Mouse (Mus musculus): ENCODE measurements around the gene Psma6. TPM values are rescaled to one million over a fixed set of nuclear protein-coding genes. Genes with fewer than 3 reads are reported as not detected.
A peak's percentile ranks its signal among the peaks of the same experiment; 100 is the strongest.

The Psma6 gene
- polyA plus RNA-seq, 1 experiment from 2014 or later: 409 TPM

- WGBS: 16% methylated on average over 13 of the region's 13 CpGs
- peak; percentile 84 for DNase-seq (ENCODE audit: low spot score)
- H3K4me1 ChIP-seq: peaks cover 39% of the 10 kb centered on the region
Measured at GRCm38 (mm10) chr12:55446746-55447395, 62.8 kb downstream of the Psma6 start.

GRCm38 (mm10) chr12:55447396-55447760, 63.4 kb downstream of the Psma6 start:
- 79% methylated on average over 11 of the region's 11 CpGs for WGBS
- Histone ChIP-seq H3K27me3 (ENCODE audit: insufficient read depth, poor library complexity, severe bottlenecking) (no peaks in the 10 kb centered on the region), H3K4me1 (peaks cover 42% of the 10 kb centered on the region), H3K4me3 (no peak overlapping the region), H3K9me3 (no peaks in the 10 kb centered on the region), H3K27ac (peak overlapping the region; percentile 85), H3K36me3 (no peaks in the 10 kb centered on the region)
- DNase-seq (ENCODE audit: low spot score): no peak

More at GRCm38 (mm10) chr12:55446746-55447395, 62.8 kb downstream of the Psma6 start:
- Histone ChIP-seq H3K27me3 (ENCODE audit: insufficient read depth, poor library complexity, severe bottlenecking) (no peaks in the 10 kb centered on the region), H3K9me3 (no peaks in the 10 kb centered on the region), H3K36me3 (no peaks in the 10 kb centered on the region), H3K4me3 (no peak overlapping the region), H3K27ac (peak overlapping the region; percentile 85)

DNA sequence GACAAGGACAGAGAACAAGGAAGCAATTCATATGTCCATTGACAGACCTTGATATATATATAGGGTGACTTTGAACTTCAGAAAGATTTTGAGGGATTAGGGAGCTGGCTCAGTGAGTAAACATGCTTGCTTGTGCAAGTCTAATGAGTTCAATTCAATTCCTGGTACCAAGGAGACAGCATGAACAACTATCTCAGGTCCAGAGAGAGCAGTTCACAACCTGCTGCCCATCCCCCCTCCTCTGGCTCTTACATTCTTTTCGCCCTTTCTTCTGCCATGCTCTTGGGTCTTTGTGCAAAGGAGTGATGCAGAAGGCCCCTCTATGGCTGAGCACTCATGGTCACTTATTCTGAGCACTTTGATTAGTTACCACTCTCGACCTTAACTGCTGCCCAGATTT, 64.4 kb downstream of the Psma6 start:
- Histone ChIP-seq H3K27ac (no peak overlapping the region), H3K27me3 (ENCODE audit: insufficient read depth, poor library complexity, severe bottlenecking) (no peaks in the 10 kb centered on the region), H3K4me1 (peaks cover 42% of the 10 kb centered on the region), H3K4me3 (no peak overlapping the region), H3K36me3 (no peaks in the 10 kb centered on the region), H3K9me3 (no peaks in the 10 kb centered on the region)
- DNase-seq (ENCODE audit: low spot score): no peak
- 67% methylated on average over 2 of the region's 2 CpGs for WGBS

DNA sequence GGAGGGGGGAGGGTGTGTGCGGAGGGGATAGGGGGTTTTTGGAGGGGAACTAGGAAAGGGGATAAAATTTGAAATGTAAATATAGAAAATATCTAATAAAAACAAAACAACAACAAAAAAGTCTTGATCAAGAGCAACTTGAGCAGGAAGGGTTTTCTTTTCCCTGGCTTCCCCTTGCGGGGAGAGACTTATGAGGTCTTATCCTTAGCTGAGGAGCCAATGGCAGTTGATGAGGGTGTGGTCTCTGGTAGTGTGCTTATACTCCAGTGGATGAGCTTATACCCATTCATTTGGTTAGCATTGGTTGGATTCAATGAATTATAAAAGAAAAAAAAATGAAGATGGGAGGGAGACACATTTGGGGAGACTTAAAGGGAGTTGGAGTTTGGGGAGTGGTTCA, 65.0 kb downstream of the Psma6 start:
- Histone ChIP-seq H3K27ac (no peak overlapping the region), H3K27me3 (ENCODE audit: insufficient read depth, poor library complexity, severe bottlenecking) (no peaks in the 10 kb centered on the region), H3K4me3 (no peak overlapping the region), H3K4me1 (peaks cover 36% of the 10 kb centered on the region), H3K36me3 (no peaks in the 10 kb centered on the region), H3K9me3 (no peaks in the 10 kb centered on the region)
- WGBS: 88% methylated on average over 2 of the region's 2 CpGs
- DNase-seq (ENCODE audit: low spot score): no peak

DNA sequence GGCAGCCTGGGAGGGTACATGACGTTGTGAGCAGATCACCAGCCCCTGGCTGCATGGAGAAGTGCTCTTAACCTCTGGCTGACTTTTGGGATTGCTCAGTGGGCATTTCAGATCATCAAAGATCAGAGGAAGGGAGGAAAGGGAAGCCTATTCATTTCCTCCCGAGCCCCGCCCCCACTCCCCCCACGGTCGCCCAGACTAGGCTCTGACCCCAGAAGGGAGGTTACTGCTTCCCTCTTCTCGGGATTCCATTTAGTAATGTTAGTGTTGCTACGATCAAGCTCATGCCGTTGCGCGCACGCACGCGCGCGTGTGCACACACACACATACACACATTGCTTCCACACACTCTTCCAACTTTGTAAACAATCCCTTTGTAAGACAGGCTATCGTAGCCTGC, 66.4 kb downstream of the Psma6 start:
- 67% methylated on average over 16 of the region's 16 CpGs for WGBS
- H3K27me3 ChIP-seq (ENCODE audit: insufficient read depth, poor library complexity, severe bottlenecking): no peaks in the 10 kb centered on the region
- H3K27ac ChIP-seq: peak overlapping the region; percentile 39; the same call in 1 of the 2 replicates
- DNase-seq (ENCODE audit: low spot score): no peak
- H3K36me3 ChIP-seq: no peaks in the 10 kb centered on the region
- H3K4me1 ChIP-seq: peaks cover 36% of the 10 kb centered on the region
- H3K9me3 ChIP-seq: no peaks in the 10 kb centered on the region
- no peak overlapping the region for H3K4me3 ChIP-seq

GRCm38 (mm10) chr12:55452839-55453238, 68.8 kb downstream of the Psma6 start:
- no peak overlapping the region for H3K4me3 ChIP-seq
- H3K27ac ChIP-seq: no peak overlapping the region
- no peaks in the 10 kb centered on the region for H3K27me3 ChIP-seq (ENCODE audit: insufficient read depth, poor library complexity, severe bottlenecking)
- no peak for DNase-seq (ENCODE audit: low spot score)
- peaks cover 23% of the 10 kb centered on the region; the same call in 1 of the 2 replicates for H3K4me1 ChIP-seq
- WGBS: 56% methylated on average over 5 of the region's 5 CpGs
- H3K36me3 ChIP-seq: no peaks in the 10 kb centered on the region
- no peaks in the 10 kb centered on the region for H3K9me3 ChIP-seq

DNA sequence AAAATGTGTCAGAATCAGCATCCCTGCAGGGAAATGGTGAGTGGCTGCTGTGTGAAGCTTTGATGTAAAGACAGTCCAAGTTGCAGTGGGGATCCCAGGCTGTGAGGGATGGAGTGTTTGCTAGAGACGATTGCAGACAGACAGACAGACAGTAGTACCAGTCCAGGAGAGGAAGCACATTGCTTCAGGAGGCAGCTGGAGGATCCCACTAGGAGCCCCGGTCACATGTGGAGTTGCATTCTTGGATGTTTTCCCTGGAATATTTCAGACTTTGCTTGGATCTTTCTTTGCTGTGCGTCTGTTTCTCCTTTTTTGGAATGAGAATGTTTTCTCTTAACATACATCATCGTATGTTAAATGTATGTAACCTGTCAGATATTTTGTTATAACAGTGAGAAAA, 69.9 kb downstream of the Psma6 start:
- H3K27me3 ChIP-seq (ENCODE audit: insufficient read depth, poor library complexity, severe bottlenecking): no peaks in the 10 kb centered on the region
- no peak for DNase-seq (ENCODE audit: low spot score)
- 74% methylated on average over 4 of the region's 4 CpGs for WGBS
- H3K27ac ChIP-seq: no peak overlapping the region
- no peak overlapping the region for H3K4me3 ChIP-seq
- H3K4me1 ChIP-seq: peaks cover 21% of the 10 kb centered on the region; the same call in 1 of the 2 replicates
- H3K36me3 ChIP-seq: no peaks in the 10 kb centered on the region
- H3K9me3 ChIP-seq: no peaks in the 10 kb centered on the region

- WGBS: 76% methylated on average over 10 of the region's 10 CpGs
- Histone ChIP-seq H3K36me3 (no peaks in the 10 kb centered on the region), H3K27ac (no peak overlapping the region; the same call in 1 of the 2 replicates), H3K4me3 (no peak overlapping the region), H3K4me1 (peaks cover 19% of the 10 kb centered on the region; the same call in 1 of the 2 replicates), H3K27me3 (ENCODE audit: insufficient read depth, poor library complexity, severe bottlenecking) (no peaks in the 10 kb centered on the region), H3K9me3 (no peaks in the 10 kb centered on the region)
- DNase-seq (ENCODE audit: low spot score): no peak
Measured at GRCm38 (mm10) chr12:55455206-55455605, 71.2 kb downstream of the Psma6 start.

- DNase-seq (ENCODE audit: low spot score): no peak
- no peaks in the 10 kb centered on the region for H3K27me3 ChIP-seq (ENCODE audit: insufficient read depth, poor library complexity, severe bottlenecking)
- 51% methylated on average over 3 of the region's 3 CpGs for WGBS
- no peak overlapping the region for H3K4me3 ChIP-seq
- H3K4me1 ChIP-seq: peaks cover 17% of the 10 kb centered on the region; the same call in 1 of the 2 replicates
- no peaks in the 10 kb centered on the region for H3K36me3 ChIP-seq
- no peak overlapping the region for H3K27ac ChIP-seq
- no peaks in the 10 kb centered on the region for H3K9me3 ChIP-seq
Measured at GRCm38 (mm10) chr12:55456136-55456535, 72.1 kb downstream of the Psma6 start.

DNA sequence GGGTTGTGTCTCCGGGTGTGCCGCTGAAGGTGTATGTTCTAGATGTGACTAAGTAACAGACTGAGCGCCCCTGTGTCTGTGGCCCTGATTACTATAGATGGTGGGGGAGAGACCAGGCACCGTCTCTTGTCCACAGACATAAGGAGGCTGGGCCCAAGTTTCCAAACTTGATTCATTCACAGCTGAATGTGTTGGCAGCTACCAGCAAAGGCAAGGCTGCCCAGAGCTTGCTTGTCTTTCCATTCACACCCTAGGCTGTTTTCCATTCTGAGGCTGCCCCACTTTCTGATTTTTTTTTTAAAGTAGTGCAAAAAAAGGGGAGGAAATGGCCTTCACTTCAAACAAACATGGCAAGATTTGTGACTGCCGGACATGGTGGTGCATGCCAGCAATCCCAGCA, 72.9 kb downstream of the Psma6 start:
- no peaks in the 10 kb centered on the region for H3K9me3 ChIP-seq
- H3K27me3 ChIP-seq (ENCODE audit: insufficient read depth, poor library complexity, severe bottlenecking): no peaks in the 10 kb centered on the region
- H3K36me3 ChIP-seq: no peaks in the 10 kb centered on the region
- peaks cover 22% of the 10 kb centered on the region; the same call in 1 of the 2 replicates for H3K4me1 ChIP-seq
- H3K4me3 ChIP-seq: no peak overlapping the region
- H3K27ac ChIP-seq: no peak overlapping the region
- WGBS: 71% methylated on average over 5 of the region's 5 CpGs
- no peak for DNase-seq (ENCODE audit: low spot score)

GRCm38 (mm10) chr12:55459739-55460138, 75.7 kb downstream of the Psma6 start:
- DNase-seq (ENCODE audit: low spot score): no peak
- H3K27me3 ChIP-seq (ENCODE audit: insufficient read depth, poor library complexity, severe bottlenecking): no peaks in the 10 kb centered on the region
- no peak overlapping the region for H3K27ac ChIP-seq
- WGBS: 81% methylated on average over 8 of the region's 8 CpGs
- H3K9me3 ChIP-seq: no peaks in the 10 kb centered on the region
- no peaks in the 10 kb centered on the region for H3K36me3 ChIP-seq
- H3K4me3 ChIP-seq: no peak overlapping the region
- peaks cover 29% of the 10 kb centered on the region for H3K4me1 ChIP-seq

- no peak overlapping the region for H3K27ac ChIP-seq
Measured at GRCm38 (mm10) chr12:55460900-55461299, 76.9 kb downstream of the Psma6 start.

DNA sequence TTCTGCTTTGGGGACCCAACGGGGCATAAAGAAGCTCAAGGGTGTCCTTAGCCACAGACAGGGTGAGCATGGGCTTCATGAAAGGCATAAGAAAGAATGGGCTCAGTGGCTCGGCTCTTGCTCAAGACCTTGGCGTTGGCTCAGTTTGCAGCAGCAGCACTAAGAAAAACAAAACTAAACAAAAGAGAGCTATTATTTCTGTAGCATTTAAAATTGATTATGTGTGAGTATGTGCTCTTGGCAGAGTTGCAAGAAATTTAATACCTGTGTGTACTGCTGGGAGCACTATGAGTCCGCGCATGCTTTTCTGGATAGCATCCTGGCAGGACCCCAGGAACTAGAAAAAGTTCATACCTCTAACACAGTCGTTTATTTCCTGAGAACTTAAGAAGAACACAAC, 77.7 kb downstream of the Psma6 start:
- peaks cover 34% of the 10 kb centered on the region for H3K4me1 ChIP-seq
- no peaks in the 10 kb centered on the region for H3K9me3 ChIP-seq
- H3K27me3 ChIP-seq (ENCODE audit: insufficient read depth, poor library complexity, severe bottlenecking): no peaks in the 10 kb centered on the region
- no peak overlapping the region for H3K27ac ChIP-seq
- H3K36me3 ChIP-seq: no peaks in the 10 kb centered on the region
- no peak for DNase-seq (ENCODE audit: low spot score)
- H3K4me3 ChIP-seq: no peak overlapping the region
- 80% methylated on average over 6 of the region's 6 CpGs for WGBS

More at GRCm38 (mm10) chr12:55460900-55461299, 76.9 kb downstream of the Psma6 start:
- Histone ChIP-seq H3K4me3 (no peak overlapping the region), H3K9me3 (no peaks in the 10 kb centered on the region), H3K36me3 (no peaks in the 10 kb centered on the region), H3K27me3 (ENCODE audit: insufficient read depth, poor library complexity, severe bottlenecking) (no peaks in the 10 kb centered on the region), H3K4me1 (peaks cover 38% of the 10 kb centered on the region)
- 73% methylated on average over 4 of the region's 4 CpGs for WGBS
- DNase-seq (ENCODE audit: low spot score): no peak

- Histone ChIP-seq H3K9me3 (no peaks in the 10 kb centered on the region), H3K36me3 (no peaks in the 10 kb centered on the region), H3K4me1 (peaks cover 37% of the 10 kb centered on the region), H3K4me3 (no peak overlapping the region), H3K27ac (no peak overlapping the region), H3K27me3 (ENCODE audit: insufficient read depth, poor library complexity, severe bottlenecking) (no peaks in the 10 kb centered on the region)
- no peak for DNase-seq (ENCODE audit: low spot score)
- 67% methylated on average over 6 of the region's 6 CpGs for WGBS
Measured at GRCm38 (mm10) chr12:55462456-55462855, 78.4 kb downstream of the Psma6 start.
